11 mouse cellular contexts compared by ENCODE assay signal in genomic region chr5:136759781-136760180, GRCm38 (mm10).
A peak's percentile ranks its signal among the peaks of the same experiment; 100 is the strongest.
DNase-seq lines count a peak whose midpoint lies in the region; ATAC-seq and TF ChIP-seq lines count a peak whose summit lies in the region.
"Had no signal": no experiment of that assay in that cellular context is flagged by ENCODE, and none has a peak within 500 bp of the region (broad histone marks: within the 10 kb centered on the region; RNA-seq: fewer than 3 reads in every experiment).

No protein-coding gene starts in this region.

- DNase-seq in embryo, embryonic 11 days = peak; percentile 17
- no peak for DNase-seq in embryo, embryonic 9.5 days (ENCODE audit: extremely low spot score)
- DNase-seq in liver, embryonic 14.5 days (ENCODE audit: low read depth in 3 of 3, low spot score in 3 of 3) = no peak
- DNase-seq in liver (no peak), ES-CJ7 (ENCODE audit: low read depth, low spot score) (peak; percentile 59)
- DNase-seq in kidney, postnatal 10 days = no peak
- no peak for DNase-seq in cerebellum, adult 9-10 months
- DNase-seq: cerebellum, adult 9-11 months; right cerebral cortex, postnatal 14 days had no signal

- no peak overlapping the region for H3K4me3 ChIP-seq in liver, embryonic 14.5 days (ENCODE audit: insufficient read depth in 1 of 2, low read depth in 2 of 2, low read length in 2 of 2)
- H3K4me3 ChIP-seq: heart, embryonic 12.5 days had no signal

- no peaks in the 10 kb centered on the region for H3K27me3 ChIP-seq in liver, embryonic 14.5 days (ENCODE audit: control insufficient read depth, insufficient read depth, low read length)
- H3K27me3 ChIP-seq: heart, embryonic 12.5 days had no signal

- TF ChIP-seq CTCF in liver, embryonic 14.5 days (IDR thresholded peaks at IDR 0.05; ENCODE audit: low read depth) = peak; percentile 72

- no peak for TF ChIP-seq EP300 in liver, embryonic 14.5 days (IDR thresholded peaks at IDR 0.05; ENCODE audit: low read depth)

- no peaks in the 10 kb centered on the region for H3K4me1 ChIP-seq in liver, embryonic 14.5 days (replicated peaks; ENCODE audit: control insufficient read depth in 2 of 2, insufficient read depth in 2 of 2, low read length in 1 of 2)

- WGBS in liver, embryonic 14.5 days (ENCODE audit: insufficient replicate concordance) = 31% methylated on average over 6 of the region's 6 CpGs

- H3K4me2 ChIP-seq in liver, embryonic 14.5 days (ENCODE audit: low read depth) = no peak overlapping the region
- H3K4me2 ChIP-seq: heart, embryonic 12.5 days had no signal

- H3K9ac ChIP-seq in liver, embryonic 14.5 days (replicated peaks) = no peak overlapping the region
- H3K9ac ChIP-seq: heart, embryonic 12.5 days had no signal

- H3K9me3 ChIP-seq in liver, embryonic 14.5 days (ENCODE audit: control insufficient read depth, low read length) = no peaks in the 10 kb centered on the region
- H3K9me3 ChIP-seq: heart, embryonic 12.5 days had no signal

- H3K27ac ChIP-seq in liver, embryonic 14.5 days = no peak overlapping the region

- H3K36me3 ChIP-seq in liver, embryonic 14.5 days (replicated peaks; ENCODE audit: control insufficient read depth, insufficient read depth, low read depth) = no peaks in the 10 kb centered on the region
- H3K36me3 ChIP-seq: heart, embryonic 12.5 days had no signal

- ATAC-seq in liver, embryonic 14.5 days (ENCODE audit: insufficient read depth) = no peak
- ATAC-seq in megakaryocyte progenitor cell, adult 5-6 weeks (replicated peaks; ENCODE audit: poor library complexity) = peak; percentile 58

Comparison
In these comparisons a context has a peak if more than half of its experiments do, and no peak if none do; other contexts are left out.
1. DNase-seq: peak in embryo, embryonic 11 days (single experiment) and ES-CJ7 (single experiment); none in embryo, embryonic 9.5 days (single experiment), liver, embryonic 14.5 days (0 of 3), liver (single experiment), kidney, postnatal 10 days (single experiment) and cerebellum, adult 9-10 months (single experiment).